Mouse (Mus musculus) urinary bladder, postnatal 10 days (tissue): ENCODE data around the gene Gm5901.
"Not testable (repeated sequence)": the region's sequence is repeated elsewhere in the genome, so short reads cannot be mapped to it uniquely, and the experiment has no call there.

ENCODE experiments used
- DNase-seq: peaks from one replicate; pipeline ENCODE4 v3.0.0; 2022; ENCODE audit warnings: low spot score

The Gm5901 gene

GRCm38 (mm10) chr7:105374866-105375265 lies at the start of gene Gm5901:
Gene Gm5901, plus strand, starts transcription at chr7:105375038.
- no peak for DNase-seq

- no peak for DNase-seq
Observed at GRCm38 (mm10) chr7:105325302-105325701, 49.5 kb upstream of the Gm5901 start.

GRCm38 (mm10) chr7:105334004-105334403 lies 40.8 kb upstream of the Gm5901 start, which contains the start of gene Olfr690:
Gene Olfr690, minus strand, starts transcription at chr7:105334104.
- DNase-seq, result no peak

GRCm38 (mm10) chr7:105342170-105342569 lies 32.7 kb upstream of the Gm5901 start, which contains the start of gene Olfr691:
Gene Olfr691, minus strand, starts transcription at chr7:105342270.
- no peak for DNase-seq

GRCm38 (mm10) chr7:105342752-105343151 lies 32.1 kb upstream of the Gm5901 start:
- no peak for DNase-seq

- DNase-seq, result not testable (repeated sequence)
Observed at GRCm38 (mm10) chr7:105356064-105356463, 18.8 kb upstream of the Gm5901 start.

- DNase-seq, result not testable (repeated sequence)
Observed at GRCm38 (mm10) chr7:105356487-105356886, 18.4 kb upstream of the Gm5901 start.

GRCm38 (mm10) chr7:105361713-105362112 lies 13.1 kb upstream of the Gm5901 start:
- DNase-seq, result no peak

- no peak for DNase-seq
Observed at GRCm38 (mm10) chr7:105367268-105367667, 7.6 kb upstream of the Gm5901 start.

- DNase-seq, result no peak
Observed at GRCm38 (mm10) chr7:105367930-105368329, 6.9 kb upstream of the Gm5901 start, which contains the start of gene Olfr692. Gene Olfr692, plus strand, starts transcription at chr7:105368230.

- no peak for DNase-seq
Observed at GRCm38 (mm10) chr7:105368521-105368920, 6.3 kb upstream of the Gm5901 start.

- DNase-seq, result no peak
Observed at GRCm38 (mm10) chr7:105372912-105373311, 1.9 kb upstream of the Gm5901 start.

- DNase-seq, result no peak
Observed at GRCm38 (mm10) chr7:105373509-105373908, 1.3 kb upstream of the Gm5901 start.

- DNase-seq, result no peak
Observed at GRCm38 (mm10) chr7:105373976-105374375, 862 bp upstream of the Gm5901 start.

- DNase-seq, result no peak
Observed at GRCm38 (mm10) chr7:105380329-105380728, 5.5 kb downstream of the Gm5901 start.

GRCm38 (mm10) chr7:105387696-105388095 lies 12.9 kb downstream of the Gm5901 start:
- no peak for DNase-seq

- no peak for DNase-seq
Observed at GRCm38 (mm10) chr7:105390236-105390635, 15.4 kb downstream of the Gm5901 start.

- no peak for DNase-seq
Observed at GRCm38 (mm10) chr7:105394606-105395005, 19.8 kb downstream of the Gm5901 start.

GRCm38 (mm10) chr7:105395131-105395820 lies 20.4 kb downstream of the Gm5901 start:
- DNase-seq, result no peak

GRCm38 (mm10) chr7:105396126-105396525 lies 21.3 kb downstream of the Gm5901 start:
- no peak for DNase-seq

- no peak for DNase-seq
Observed at GRCm38 (mm10) chr7:105399058-105399934, 24.5 kb downstream of the Gm5901 start.

- DNase-seq, result peak; percentile 97
Observed at GRCm38 (mm10) chr7:105399935-105400624, 25.2 kb downstream of the Gm5901 start, which contains the start of gene Fam160a2. Gene Fam160a2, minus strand, starts transcription at chr7:105400054.
